Mouse (Mus musculus) mature B cell (primary cell): ENCODE results near the gene Fstl3.

Experiments
- in situ Hi-C: fragments of 300-500 bp; cut with MboI; formaldehyde crosslinking; loops from 2 replicates; pipeline ENCODE4 v1.14.3; 2019

Fstl3 gene

DNA sequence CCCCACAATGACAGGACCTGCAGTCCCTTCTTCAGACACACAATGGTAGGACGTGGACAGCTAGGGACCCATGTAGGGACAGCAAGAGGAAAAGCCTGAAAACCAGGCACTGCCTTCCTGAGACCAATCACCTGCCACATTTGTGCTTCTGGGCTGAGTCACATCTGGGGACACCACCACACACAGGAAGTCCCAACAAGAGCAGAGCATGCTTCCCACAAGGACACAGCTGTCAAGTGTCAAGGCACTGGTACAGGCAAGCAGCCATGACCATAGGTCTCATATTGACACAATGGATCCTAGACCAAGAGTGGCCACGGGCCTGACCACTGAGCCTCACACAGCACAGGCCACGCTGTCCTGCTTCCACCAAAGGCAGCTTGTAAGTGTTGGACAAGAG is 14.2 kb upstream of the Fstl3 start:
- in situ Hi-C loops, result no loop called here

DNA sequence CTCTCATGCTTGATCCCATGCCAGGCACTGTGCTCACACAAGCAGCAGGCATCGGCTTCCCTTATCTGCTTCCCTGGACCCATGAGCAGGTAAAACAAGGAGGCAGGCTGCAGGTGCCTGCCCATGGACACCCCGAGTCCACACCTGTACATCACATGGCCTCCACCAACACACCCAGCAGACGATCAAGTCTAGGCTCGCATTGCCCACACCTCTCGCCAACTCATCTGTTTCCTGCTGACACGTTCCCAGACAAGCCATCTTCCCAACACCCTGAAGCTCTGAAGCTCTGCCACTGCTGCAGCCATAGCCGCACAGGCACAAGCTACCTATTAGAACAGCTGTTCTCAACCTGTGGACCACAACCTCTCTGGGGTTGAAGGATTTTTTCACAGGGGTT is 12.8 kb upstream of the Fstl3 start:
- in situ Hi-C loops, result no loop called here

DNA sequence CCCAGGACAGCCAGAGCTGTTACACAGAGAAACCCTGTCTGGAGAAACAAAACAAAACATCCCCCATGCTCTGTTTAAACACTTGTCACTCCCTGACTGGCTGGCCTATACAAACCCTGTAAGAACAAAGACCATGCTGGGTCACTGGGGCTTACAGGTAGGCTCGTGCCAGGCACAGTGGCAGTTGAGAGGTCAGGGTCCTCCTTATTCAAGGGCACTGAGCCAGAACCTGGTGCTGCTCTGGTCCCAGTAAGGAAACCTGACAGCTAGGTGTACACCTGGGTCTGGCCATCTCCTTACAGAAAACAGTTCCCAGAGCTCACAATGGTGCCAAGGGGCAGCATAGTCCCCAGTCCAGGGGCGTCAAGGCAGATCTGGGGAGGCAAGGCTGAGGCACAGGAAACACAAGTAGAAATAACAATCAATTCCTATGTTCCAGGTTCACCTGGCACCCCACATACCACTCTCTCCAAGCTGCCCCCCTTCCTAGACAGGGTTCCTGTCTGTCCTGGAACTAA is 11.8 kb upstream of the Fstl3 start:
- in situ Hi-C loops, result no loop called here

DNA sequence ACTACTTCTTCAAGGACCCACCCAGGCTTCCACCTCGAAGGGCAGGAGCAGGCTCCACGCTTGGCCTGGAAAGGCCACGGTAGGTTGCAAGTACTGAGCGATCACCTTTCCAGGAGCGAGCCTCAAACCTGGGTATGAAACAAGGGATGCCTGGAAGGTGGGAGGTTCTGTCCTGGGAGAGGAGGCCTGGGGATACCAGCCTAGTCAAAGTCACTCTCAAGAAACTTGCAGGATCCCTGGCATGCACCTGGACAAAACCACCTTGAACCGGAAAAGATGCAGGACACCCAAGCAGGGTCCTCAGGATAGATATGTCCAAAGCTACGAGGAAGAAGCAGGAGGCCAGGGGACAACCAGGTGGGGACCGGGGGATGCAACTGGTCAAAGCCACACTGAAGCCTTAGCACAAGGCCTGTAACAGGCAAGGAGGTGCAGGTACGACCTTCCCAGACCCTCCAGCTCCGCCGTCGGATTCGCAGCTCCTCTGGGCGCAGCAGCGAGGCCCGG is 11.0 kb upstream of the Fstl3 start:
- in situ Hi-C loops, result no loop called here

DNA sequence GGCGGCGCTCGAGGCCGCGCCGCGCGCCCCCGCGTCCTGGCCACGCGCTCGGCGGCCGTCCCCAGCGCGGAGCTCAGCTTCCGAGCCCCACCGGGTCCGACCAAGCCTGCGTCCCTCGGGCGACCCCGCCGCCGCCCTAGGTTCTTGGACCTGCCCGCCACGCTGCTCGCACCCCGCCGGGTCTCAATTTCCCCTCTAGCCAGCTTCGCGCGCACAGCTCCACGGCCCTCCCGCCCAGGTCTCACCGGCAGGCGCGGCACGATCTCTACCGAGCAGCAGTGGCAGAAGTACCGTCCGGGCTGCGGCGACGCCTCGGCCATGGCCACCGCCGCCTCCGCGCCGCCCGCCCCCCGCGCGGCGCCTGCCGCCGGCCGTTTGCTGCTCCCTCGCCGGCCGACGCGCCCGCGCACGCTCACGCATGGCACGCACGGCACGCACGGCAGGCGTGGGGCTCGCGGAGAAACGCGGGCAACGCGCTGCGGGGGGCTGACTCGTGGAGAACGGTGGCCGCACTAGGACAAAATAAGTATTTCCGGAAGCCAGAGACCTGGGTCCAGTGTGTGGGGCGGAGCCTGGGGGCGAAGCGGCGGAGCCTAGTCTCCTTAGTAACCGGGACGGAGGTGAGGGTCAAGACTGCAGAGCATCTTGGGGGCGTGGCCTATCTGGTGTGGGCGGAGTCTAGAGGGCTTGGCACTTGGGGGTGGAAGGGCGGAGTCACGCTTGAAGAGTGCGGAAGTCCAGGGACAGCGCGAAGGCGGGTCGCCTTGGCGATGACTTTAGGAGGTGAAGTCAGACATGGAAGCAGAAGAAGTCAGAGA is 10.4 kb upstream of the Fstl3 start, which contains the start of gene Rnf126:
Gene Rnf126 (minus strand): TSS at position 445 of the 818 bp plus-strand sequence.
- in situ Hi-C loops, result no loop called here

DNA sequence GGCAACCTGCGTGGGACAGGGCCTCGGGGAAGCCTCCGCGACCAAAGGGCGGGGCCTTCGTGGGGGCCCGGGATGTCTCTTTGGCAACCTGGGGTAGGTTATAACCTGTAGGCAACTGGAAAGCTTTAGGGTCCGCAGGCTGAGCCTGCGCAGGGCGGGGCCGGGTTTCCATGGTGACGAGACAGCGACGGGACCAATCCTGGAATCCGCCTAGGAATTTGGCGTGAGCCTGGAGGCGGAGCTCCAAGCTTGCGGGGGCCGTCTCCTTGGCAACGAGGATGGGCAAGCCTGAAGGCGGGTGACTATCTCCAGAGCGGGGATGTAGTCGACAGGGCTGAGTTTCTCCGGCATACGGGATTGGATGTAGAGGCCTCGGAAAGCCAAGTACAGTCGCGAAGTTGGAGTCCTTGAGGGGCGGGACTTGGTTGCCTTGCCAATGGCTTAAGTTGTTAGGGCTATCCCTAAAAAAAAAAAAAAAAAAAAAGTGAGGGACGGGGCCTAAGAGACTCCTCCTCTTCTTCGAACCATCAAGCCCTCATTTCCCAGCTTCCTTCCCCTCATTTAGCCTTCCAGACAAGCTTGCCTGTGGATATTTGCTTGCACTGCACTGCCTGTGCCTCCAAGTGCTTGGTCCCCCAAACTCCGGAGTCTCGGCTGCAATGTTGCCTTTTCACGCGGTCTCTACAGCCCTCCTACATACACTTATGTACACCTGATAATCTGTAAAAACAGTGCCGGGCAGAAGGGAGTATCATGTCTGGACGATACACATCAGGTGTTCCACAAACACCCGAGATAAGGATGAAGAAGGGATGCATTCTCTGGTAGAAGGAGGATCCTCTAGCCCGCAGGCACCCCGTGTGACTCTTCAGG is 9.5 kb upstream of the Fstl3 start:
- in situ Hi-C loops, result no loop called here

DNA sequence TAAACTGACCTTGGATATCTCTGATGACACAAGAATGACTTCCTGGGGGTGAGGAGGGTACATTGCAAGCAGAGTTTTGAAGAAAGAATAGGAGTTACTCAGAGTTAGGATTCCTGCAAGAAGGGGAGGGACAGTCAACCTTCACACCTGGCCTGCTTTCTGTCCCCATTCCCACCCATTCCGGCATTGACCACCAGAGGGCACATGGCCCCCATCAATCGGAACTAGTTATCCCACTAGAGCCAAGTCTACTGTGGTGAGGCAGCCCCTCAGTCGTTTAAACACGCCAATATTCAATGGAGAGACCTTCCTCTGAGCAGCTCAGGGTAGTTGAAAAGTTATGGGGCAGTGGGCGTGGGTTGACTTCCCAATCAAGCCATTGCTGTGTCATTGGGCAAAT is 8.7 kb upstream of the Fstl3 start:
- in situ Hi-C loops, result no loop called here

DNA sequence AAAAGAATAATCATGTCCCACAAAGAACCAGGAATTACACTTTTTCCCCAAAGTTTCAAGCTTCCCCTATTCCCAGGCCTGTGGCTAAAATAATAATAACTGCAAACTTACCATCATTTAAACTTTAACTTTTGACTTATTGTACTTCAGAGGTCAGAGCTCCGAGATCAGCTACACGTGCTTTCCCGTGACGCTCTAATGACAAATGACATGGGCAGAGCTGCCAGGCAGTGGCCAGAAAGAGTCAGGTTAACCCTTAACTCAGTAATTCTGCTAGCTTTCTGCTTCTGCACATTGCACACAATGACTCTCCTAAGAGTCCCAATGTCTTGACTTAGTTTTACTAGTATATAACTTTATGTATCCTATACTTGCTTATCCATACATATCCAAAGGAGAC is 7.7 kb upstream of the Fstl3 start:
- in situ Hi-C loops, result no loop called here

DNA sequence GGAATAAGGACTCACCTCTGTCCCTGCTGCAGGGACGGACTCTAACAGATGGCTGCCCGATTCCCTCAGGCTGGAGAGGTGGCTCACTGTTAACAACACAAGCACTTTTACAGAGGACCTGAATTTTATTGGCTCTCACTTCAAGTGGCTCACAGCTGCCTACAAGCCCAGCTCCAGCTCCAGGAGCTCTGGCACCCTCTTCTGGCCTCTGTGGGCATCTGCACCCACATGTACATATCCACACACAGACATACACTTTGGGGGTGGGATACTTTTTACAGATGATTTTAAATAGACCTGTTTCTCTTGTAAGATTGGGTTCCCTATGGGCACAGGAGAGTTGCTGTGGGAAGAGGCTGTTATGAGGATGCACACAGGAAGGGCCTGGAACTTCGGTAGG is 4.8 kb upstream of the Fstl3 start:
- in situ Hi-C loops, result no loop called here

DNA sequence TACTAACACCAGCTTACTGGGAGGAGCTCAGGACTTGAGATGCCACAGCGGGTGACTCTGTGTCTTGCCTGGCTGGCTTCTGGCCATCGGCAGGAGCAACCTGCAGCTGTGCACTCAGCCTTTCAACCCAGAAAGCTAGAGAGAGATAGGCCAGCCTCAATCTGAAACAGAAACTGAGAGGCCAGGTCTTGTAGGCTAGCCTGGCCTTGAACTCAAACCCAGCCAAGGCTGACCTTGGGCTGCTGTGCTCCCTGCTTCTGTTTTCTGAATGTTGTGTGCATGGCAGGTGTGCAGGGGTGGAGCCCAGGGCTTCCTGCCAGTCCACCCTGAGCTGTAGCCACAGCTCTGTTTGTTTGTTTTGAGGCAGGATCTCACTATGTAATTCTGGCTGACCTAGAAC is 3.9 kb upstream of the Fstl3 start:
- in situ Hi-C loops, result no loop called here

DNA sequence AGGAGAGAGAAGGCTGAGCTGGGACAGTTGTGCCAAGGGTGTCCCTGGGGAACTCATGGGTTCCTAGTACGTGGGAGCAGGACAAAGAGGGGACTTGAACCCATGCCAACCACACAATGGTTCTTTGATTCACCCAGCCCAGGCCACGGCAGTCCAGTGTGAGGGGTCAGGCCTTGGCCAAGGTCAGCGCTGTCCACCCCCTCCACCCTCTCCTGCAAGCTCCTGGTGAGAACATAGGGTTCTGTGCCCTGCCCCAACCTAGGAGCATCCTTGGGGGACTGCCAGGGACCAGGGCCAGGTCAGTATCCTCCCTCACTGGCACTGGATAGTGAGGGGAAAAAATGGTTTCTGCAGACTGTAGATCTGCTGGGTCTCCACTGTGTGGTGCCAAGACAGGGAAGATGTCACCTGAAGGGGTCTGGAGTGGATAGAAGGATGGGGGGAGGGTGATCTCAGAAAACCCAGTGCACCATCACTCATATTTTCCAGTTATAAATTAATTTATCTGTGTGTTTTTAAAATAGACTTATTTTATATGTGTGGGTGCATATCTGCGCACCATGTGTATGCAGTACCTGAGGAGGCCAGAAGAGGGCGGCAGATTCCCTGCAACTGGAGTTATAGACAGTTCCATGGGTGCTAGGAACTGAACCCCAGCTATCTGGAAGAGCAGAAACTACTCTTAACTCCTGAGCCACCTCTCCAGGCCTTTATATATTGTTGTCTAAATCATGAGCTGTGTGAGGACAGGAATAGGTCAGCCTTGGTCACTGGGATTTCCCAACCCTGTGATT is 2.4 kb upstream of the Fstl3 start:
- in situ Hi-C loops, result no loop called here

DNA sequence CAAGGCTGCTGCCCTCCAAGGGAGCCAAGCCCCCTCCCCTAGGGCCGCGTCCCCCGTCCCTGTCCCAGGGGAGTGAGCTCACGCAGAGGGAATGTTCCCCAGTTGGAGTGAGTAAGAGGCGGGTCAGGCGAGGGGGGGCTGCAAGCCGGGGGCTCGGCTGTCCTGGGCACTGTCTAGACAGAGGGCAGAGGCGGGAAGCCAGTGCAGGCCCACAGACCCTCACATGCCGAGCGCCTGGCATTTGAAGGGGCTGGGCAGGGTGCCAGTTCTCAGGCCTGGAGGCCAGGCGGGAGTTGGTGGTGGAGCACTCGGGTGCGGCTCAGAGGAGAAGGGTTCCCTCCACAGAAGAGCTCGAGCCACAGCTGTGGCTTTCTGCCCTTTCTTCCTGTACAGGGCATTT is 934 bp downstream of the Fstl3 start:
- in situ Hi-C loops, result no loop called here

DNA sequence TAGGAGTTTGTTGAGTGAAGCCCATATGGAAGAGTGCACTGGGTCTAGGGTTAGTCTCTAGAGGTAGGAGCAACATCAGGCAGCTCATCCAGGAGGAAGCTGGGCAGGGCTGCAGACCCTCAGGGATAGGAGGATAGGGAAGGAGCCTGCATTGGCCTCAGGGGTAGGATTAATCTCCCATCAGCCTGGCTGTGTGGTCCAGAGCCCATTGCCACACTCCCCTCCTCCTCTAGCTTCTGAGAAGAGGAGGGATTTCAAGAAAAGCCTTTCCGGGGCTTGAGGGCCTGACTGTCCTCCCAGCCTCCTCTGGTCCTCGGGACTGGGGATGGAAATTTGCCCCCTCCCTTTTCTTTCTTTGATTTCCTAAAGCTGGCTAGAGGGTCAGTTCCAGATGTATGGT is 2.1 kb downstream of the Fstl3 start:
- in situ Hi-C loops, result no loop called here

DNA sequence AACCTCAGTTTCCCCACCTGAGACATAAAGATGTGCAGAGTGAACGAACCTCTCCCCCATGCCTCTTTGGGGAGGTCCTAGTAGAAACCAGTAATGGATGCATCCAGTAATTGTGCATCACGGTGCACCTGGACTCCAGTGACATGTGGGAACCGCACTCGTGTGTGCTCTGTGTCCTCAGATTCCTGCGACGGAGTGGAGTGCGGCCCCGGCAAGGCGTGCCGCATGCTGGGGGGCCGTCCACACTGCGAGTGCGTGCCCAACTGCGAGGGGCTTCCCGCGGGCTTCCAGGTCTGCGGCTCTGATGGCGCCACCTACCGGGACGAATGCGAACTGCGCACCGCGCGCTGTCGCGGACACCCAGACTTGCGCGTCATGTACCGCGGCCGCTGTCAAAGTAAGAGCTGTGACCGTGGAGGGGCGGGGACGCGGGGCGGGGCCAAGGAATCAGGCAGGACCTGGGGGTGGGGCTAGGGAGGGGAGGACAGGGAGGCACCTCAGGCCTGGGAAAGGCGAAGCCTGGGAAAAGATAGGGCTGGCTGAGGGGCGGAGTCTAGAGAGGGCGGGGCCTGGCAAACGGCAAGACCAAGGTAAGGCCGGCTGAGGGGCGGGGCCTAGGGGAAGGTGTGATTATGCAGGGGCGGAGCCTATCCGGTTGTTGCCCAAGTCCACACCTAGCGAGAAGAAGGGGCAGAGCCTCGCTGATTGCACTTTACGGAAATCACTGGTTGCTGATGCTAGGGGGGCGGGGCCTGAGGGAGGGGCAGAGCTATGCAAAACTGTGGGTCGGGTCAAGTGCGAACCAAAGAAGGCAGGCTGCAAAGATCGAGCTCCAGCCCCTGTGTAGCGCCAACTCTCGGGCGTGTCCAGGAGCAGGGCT is 3.0 kb downstream of the Fstl3 start:
- in situ Hi-C loops, result no loop called here

DNA sequence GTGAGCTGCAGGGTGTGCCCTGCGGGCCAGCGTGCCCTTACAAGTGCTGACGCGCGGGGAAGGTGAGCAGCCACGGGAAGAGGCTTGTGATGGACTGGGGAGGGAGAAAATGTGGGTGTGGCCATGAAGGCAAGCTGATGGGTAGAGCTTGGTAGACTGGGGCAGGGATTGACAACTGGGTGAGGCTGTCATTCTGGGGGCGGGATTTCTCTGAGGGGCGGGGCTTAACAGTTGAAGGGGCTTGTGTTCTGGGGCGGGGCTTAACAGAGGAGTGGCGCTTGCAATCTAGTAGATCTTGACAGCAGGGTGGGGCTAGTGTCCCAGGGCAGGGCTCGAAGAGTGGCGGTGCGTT is 3.6 kb downstream of the Fstl3 start:
- in situ Hi-C loops, result no loop called here

DNA sequence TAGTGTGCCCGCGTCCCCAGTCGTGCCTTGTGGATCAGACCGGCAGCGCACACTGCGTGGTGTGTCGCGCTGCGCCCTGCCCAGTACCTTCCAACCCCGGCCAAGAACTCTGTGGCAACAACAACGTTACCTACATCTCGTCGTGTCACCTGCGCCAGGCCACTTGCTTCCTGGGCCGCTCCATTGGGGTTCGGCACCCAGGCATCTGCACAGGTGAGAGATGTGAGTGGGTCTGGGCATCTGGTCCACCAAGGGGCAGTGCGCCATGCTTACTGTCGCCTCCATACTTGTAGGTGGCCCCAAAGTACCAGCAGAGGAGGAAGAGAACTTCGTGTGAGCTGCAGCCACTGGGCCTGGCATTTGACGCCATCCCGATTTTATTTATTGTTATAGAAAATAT is 4.1 kb downstream of the Fstl3 start:
- in situ Hi-C loops, result no loop called here

DNA sequence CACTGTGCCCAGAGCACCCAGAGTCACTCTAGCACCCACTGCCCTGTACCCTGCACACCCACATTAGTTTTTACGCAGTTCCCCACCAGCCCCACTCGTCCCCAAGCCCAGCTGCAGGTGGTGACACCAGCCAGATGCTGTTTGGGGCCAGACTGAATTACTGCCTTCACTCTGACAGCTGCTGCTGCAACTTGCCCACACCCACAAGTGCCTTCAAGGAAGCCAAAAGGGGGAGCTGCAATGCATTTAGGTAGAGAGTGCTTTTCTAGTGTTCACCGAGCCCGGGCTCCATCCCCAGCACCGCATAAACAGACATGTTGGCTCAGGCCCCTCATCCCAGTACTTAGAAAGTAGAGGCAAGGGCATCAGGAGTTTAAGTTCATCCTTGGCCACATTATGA is 4.9 kb downstream of the Fstl3 start:
- in situ Hi-C loops, result no loop called here

DNA sequence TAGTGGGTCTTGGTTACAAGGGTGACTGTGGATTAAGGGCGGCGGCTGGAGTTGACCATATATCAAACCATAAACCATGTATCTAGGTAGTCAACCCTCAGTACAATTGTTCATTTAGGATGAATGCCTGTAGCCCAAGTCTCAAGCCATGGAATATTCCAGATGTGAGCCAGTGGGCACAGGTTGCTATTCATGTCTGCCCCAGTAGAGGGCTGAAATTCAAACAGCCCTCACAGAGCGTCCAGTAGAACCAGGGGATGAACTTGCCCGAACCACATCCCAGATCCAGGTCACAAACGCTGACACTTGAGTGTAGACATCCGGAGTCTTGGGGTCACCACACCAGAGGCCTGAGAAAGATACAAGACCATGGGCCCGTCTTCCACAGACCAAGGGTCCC is 6.0 kb downstream of the Fstl3 start:
- in situ Hi-C loops, result no loop called here

DNA sequence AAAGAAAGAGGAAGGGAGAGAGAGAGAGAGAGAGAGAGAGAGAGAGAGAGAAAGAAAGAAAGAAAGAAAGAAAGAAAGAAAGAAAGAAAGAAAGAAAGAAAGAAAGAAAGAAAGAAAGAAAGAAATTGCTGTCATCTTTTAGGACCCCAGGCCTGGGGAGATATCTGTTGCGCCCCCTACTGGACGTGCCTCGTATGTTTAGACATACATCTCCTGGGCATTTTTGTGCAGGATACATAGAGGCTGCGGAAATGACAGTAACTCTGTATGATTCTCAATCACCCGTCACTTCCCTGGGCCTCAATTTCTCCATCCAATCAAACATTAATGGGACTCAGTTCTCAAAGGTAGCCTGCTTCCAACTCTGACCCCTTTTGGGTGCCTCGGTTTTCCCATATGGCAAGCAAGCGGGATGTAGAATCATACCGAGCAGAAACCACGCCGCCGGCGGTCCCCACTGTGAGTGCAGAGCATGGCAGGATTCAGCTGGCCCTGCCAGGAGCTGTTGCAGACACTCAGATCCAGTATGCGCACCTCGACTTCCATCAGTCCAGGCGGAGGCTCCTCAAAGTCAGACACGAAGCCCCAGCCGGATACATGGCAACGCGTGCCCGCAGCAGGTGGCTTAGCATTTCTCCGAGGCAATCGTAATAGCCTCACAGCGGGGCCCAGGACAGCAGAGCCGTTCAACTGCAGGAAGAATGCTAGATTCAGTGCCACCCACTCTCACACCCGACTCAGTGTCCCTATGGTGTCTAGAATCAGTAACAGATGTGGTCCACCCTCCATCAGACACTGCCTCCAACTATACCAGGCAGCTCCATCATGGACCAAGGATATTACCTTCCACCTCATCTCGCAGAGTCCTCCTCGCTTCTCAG is 7.1 kb downstream of the Fstl3 start:
- in situ Hi-C loops, result no loop called here
